Comparison of ENCODE assay signal across 17 mouse cellular contexts in genomic region chr5:110582647-110583538, GRCm38 (mm10). TPM values are rescaled to one million over a fixed set of nuclear protein-coding genes. Genes with fewer than 3 reads are reported as not detected.
DNase-seq lines count a peak whose midpoint lies in the region; ATAC-seq and TF ChIP-seq lines count a peak whose summit lies in the region.
"Had no signal": no experiment of that assay in that cellular context is flagged by ENCODE, and none has a peak within 500 bp of the region (broad histone marks: within the 10 kb centered on the region; RNA-seq: fewer than 3 reads in every experiment).

No protein-coding gene starts in this region.

- H3K4me1 ChIP-seq in midbrain, postnatal 0 days (ENCODE audit: insufficient read depth, low read length): no peaks in the 10 kb centered on the region
- peaks cover 12% of the 10 kb centered on the region; the same call in 1 of the 2 replicates for H3K4me1 ChIP-seq in midbrain, embryonic 10.5 days
- H3K4me1 ChIP-seq: heart, embryonic 15.5 days; limb, embryonic 15.5 days; stomach, embryonic 15.5 days had no signal

- H3K9ac ChIP-seq in midbrain, postnatal 0 days (replicated peaks; ENCODE audit: low read length, poor library complexity, severe bottlenecking): no peak overlapping the region
- H3K9ac ChIP-seq: heart, embryonic 15.5 days; limb, embryonic 15.5 days; lung, embryonic 14.5 days; neural tube, embryonic 15.5 days; stomach, embryonic 15.5 days had no signal

- no peak overlapping the region for H3K4me3 ChIP-seq in midbrain, postnatal 0 days (ENCODE audit: low read depth, low read length)
- no peak overlapping the region for H3K4me3 ChIP-seq in midbrain, embryonic 10.5 days
- H3K4me3 ChIP-seq: heart, embryonic 15.5 days; limb, embryonic 15.5 days; neural tube, embryonic 15.5 days; stomach, embryonic 15.5 days had no signal

- TF ChIP-seq CTCF in midbrain, postnatal 0 days (IDR thresholded peaks at IDR 0.05): no peak

- peak; percentile 51 for DNase-seq in adrenal gland, postnatal 14 days
- DNase-seq in adrenal gland, adult 18-20 months (ENCODE audit: low spot score in 2 of 2): no peak
- DNase-seq in midbrain, postnatal 0 days (ENCODE audit: low spot score): peak; percentile 54
- DNase-seq in midbrain, embryonic 10.5 days (ENCODE audit: low spot score): no peak
- DNase-seq in cerebellum, postnatal 10 days: peak; percentile 61 to 71
- DNase-seq in thymus, postnatal 4 days: peak; percentile 11
- no peak for DNase-seq in right cerebral cortex, postnatal 14 days
- DNase-seq in lung, postnatal 14 days: no peak
- DNase-seq: kidney, postnatal 10 days; layer of hippocampus, postnatal 36 days; lung, embryonic 14.5 days; midbrain, embryonic 14.5 days; right cerebral cortex, postnatal 4 days had no signal

- no peak overlapping the region for H3K4me2 ChIP-seq in midbrain, postnatal 0 days (ENCODE audit: low read depth, low read length, poor library complexity, severe bottlenecking)
- H3K4me2 ChIP-seq: heart, embryonic 15.5 days; limb, embryonic 15.5 days; lung, embryonic 14.5 days; neural tube, embryonic 15.5 days; stomach, embryonic 15.5 days had no signal

- H3K9me3 ChIP-seq in midbrain, postnatal 0 days (ENCODE audit: low read length): no peaks in the 10 kb centered on the region
- no peaks in the 10 kb centered on the region for H3K9me3 ChIP-seq in midbrain, embryonic 10.5 days (replicated peaks)
- H3K9me3 ChIP-seq: heart, embryonic 15.5 days; limb, embryonic 15.5 days; neural tube, embryonic 15.5 days; stomach, embryonic 15.5 days had no signal

- H3K36me3 ChIP-seq in midbrain, postnatal 0 days (ENCODE audit: insufficient read depth, low read length): peaks cover 4% of the 10 kb centered on the region; the same call in 1 of the 2 replicates
- H3K36me3 ChIP-seq in midbrain, embryonic 10.5 days: no peaks in the 10 kb centered on the region
- H3K36me3 ChIP-seq: heart, embryonic 15.5 days; limb, embryonic 15.5 days; neural tube, embryonic 15.5 days; stomach, embryonic 15.5 days had no signal

- no peak for ATAC-seq in midbrain, postnatal 0 days (ENCODE audit: low FRiP score)

- H3K27me3 ChIP-seq in midbrain, postnatal 0 days (ENCODE audit: insufficient read depth, low read length): no peaks in the 10 kb centered on the region
- no peaks in the 10 kb centered on the region for H3K27me3 ChIP-seq in midbrain, embryonic 10.5 days (ENCODE audit: low read depth, poor library complexity, severe bottlenecking)
- H3K27me3 ChIP-seq: heart, embryonic 15.5 days; limb, embryonic 15.5 days; neural tube, embryonic 15.5 days; stomach, embryonic 15.5 days had no signal

- no peak overlapping the region for H3K27ac ChIP-seq in midbrain, postnatal 0 days (ENCODE audit: low read depth, low read length)
- H3K27ac ChIP-seq in midbrain, embryonic 10.5 days (replicated peaks): no peak overlapping the region
- H3K27ac ChIP-seq: heart, embryonic 15.5 days; limb, embryonic 15.5 days; neural tube, embryonic 15.5 days; stomach, embryonic 15.5 days had no signal

- WGBS in midbrain, postnatal 0 days: 68% methylated on average over 10 of the region's 10 CpGs
- WGBS in midbrain, embryonic 10.5 days: 81% methylated on average over 10 of the region's 10 CpGs

RNA-seq across cellular contexts. Expression of gene Galnt9, which starts 38.7 kb away (rescaled TPM):
- total RNA-seq in adrenal gland, postnatal 14 days (2021): 0.30 TPM in 1 of 2 replicates, not detected in the other
- total RNA-seq in adrenal gland, adult 18-20 months (2021): under 1 TPM in 1 of 2 experiments, not detected in 1; 0.19 TPM
- 29.7 and 34.0 TPM in 2 replicates for total RNA-seq in midbrain, postnatal 0 days (2014; rRNA removed)
- polyA plus RNA-seq in midbrain, postnatal 0 days (2015; fragmentation: Nextera tagmentation; extraction: Ambion mirVana): 21.4 and 23.1 TPM in 2 replicates
- 3.4 and 7.3 TPM in 2 replicates for polyA plus RNA-seq in midbrain, embryonic 10.5 days (2016; fragmentation: Nextera tagmentation; extraction: Ambion mirVana)
- polyA plus RNA-seq: lung, embryonic 14.5 days had no signal

Comparison
In these comparisons a context has a peak if more than half of its experiments do, and no peak if none do; other contexts are left out.
1. DNase-seq: peak in adrenal gland, postnatal 14 days (single experiment), midbrain, postnatal 0 days (single experiment), cerebellum, postnatal 10 days (2 of 2) and thymus, postnatal 4 days (single experiment); none in adrenal gland, adult 18-20 months (0 of 2), midbrain, embryonic 10.5 days (single experiment), right cerebral cortex, postnatal 14 days (single experiment) and lung, postnatal 14 days (single experiment).
2. RNA of gene Galnt9, which starts 38.7 kb away (total RNA-seq): 29.7 to 34.0 TPM in midbrain, postnatal 0 days; 0.19 TPM in adrenal gland, adult 18-20 months and 0.30 TPM in adrenal gland, postnatal 14 days; every median in the first group is over 10 times any median in the second.